Mouse (Mus musculus) activated CD4-positive, CD25-positive, alpha-beta regulatory T cell, adult 4 months (primary cell): ENCODE measurements at regions not wholly inside any gene's neighbourhood (a gene's known extent, or its start where the extent isn't known, plus 50 kb on each side); places are given as distances from the start of the nearest gene placed in this dataset.

ENCODE experiments used
- ATAC-seq: one replicate; pipeline ENCODE4 v1.8.0; 2017

DNA sequence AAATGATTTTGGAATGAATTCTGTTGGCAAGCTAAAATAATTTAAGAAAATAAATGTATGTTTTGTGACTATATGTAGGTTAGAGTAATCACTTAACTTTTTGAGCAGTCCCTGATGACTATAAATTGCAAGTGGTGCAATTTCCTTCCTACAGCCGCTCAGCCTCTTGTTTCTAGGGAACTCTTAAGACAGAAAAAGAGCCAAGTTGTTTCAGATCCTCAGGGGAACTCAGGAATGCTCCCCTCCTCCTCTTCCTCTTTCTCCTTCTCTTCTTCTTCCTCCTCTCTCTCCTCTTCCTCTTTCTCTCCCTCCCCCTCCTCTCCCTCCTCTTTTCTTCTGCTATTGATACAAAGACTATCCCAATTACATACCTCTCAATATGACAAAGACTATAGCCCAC, 141.4 kb upstream of the Krr1 start:
- no peak for ATAC-seq

DNA sequence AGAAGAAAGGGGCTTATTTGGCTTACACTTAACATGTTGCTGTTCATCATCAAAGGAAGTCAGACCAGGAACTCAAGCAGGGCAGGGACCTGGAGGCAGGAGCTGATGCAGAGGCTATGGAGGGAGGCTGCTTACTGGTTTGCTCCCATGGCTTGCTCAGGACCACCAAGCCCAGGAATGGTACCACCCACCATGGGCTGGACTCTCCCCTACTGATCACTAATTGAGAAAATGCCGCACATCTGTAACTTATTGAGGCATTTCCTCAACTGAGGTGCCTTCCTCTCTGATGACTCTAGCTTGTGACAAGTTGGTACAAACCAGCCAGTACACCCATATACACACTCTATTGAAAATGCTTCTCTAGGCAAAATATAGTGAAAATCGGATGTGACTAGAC, 138.9 kb upstream of the Krr1 start:
- ATAC-seq = no peak

DNA sequence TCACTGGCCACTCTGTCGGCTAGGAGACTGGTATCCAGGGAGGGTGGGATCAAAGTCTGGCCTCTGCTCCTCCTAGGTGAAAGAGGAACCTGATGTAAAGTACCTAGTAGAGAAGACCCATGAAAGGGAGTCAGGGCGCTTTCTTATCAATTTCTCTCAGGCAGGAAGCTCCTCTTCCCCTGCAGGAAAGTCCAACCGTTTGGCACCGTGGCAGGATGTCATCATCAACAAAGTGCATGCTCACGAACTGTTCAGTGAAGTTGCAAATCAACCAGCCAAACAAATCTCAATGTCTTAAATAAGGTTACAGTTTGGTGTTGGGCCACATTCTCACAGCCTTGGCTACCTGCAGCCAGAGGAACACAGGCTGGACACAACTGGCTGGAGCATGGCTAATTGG, 138.2 kb upstream of the Krr1 start:
- ATAC-seq = no peak

DNA sequence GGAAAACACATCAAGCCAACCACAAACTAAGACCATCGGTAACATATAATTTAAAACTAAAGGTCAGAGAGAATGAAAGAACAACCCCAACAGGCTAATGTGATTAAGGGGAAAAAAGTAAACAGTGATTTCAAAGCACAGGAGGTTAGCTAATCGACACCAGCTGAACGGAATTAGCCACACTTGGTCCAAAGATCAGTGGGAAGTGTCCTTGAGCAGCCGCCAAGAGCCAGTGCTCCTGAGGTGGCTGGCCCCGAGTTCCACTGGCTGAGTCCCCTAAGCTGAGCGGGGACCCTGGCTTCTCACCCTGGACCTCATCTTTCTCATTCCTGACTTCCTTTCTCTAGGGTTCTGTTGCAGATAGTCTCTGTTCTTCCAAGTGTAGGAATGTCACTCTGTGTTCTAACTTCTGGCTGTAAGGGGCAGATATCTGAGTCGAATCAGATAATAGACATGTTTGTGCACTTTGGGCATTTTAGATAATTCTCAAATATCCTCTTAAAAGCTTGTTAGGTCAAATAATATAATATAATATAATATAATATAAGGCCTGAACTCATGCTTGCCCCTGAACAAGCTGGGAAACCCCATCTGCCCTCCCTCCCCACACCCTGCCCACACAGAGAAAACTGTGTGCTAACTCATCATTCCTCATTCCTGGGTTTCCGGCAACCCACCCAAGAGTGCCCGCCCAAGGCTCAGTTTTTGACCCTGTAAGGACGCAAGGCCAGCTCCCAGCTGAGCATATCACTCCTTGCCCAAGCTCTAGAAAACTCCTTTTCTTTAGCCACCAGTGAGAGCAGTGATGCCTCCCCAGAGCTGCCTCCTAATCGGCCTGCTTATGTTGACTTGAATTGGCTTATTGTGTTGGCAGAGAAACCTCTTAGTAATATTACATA, 137.3 kb upstream of the Krr1 start:
- ATAC-seq = no peak

DNA sequence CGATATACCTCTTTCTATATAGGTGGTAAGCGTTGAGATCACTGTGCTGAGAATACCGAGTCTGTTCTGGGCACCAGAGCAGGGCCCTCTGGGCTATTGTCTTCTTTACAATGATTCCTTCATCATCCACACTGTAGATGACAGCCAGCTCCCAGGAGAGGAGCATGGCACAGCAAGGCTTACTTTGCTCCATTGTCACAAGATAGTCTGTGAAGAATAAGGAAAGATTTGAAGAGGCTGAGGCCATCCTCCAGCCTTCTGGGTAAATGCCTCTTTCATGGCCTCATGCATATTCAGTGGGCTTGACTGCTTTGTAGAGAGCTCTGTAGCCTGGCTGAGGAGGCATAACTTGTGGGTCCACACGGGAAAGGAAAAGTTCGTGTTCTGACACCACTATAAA, 136.3 kb upstream of the Krr1 start:
- ATAC-seq = no peak

DNA sequence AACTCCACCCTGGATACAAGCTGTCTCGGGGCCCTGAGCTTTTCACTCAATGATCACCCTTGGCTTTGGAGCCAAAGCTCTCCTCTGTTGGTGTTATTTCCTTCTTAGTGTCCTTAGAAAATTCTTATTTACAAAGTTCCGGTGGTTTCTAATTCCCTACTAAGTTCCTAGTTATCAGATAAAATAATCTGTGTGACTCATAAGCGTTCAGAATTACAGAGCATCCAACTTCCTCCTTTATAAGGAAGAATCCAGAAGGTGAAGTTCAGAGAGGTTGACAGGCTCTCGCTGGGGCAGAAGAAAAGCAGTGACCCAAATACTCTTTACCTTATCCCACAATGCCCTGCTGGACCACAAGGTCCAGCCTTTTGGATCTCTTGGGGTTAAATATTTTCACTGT, 135.7 kb upstream of the Krr1 start:
- ATAC-seq = no peak

DNA sequence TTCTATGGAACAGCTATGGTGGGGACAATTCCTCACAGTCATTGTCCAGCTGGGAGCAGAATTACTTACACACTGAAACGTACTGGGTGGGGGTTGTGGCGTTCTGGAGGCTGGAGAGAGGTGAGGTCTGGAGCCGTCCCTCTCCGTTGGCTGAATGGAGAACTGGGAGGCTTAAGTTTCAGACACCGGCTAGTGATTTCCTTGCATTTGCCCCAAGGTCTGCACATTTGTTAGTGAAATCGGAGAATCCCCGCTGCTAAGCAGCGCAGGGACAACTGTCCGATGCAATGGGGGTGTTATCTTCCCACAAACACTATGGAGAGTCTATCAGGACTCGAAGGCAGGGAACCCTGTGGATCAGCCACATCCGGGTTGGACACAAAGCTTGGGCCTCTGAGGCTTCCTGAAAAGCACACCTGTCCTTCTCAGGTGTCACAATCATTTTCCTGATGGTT, 130.1 kb upstream of the Krr1 start:
- no peak for ATAC-seq

DNA sequence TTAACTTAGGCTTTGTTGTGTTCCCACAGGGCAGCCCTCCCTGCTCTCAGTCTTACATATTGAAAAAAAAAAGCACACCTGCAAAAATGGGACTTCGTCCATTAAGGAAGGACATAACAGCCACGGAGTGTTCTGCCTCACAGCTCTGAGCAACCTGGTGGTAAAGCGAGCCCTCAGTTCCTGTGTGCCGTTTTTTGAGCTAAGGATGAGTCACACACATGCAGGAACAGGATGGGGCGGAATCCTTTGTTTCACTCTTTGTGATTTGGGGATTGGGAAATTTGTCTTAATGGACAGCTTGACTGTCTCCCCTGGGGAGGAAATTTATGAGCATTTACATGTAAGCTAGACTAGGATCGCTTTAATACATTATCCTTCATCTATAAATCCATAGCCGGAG, 129.6 kb upstream of the Krr1 start:
- ATAC-seq = no peak

DNA sequence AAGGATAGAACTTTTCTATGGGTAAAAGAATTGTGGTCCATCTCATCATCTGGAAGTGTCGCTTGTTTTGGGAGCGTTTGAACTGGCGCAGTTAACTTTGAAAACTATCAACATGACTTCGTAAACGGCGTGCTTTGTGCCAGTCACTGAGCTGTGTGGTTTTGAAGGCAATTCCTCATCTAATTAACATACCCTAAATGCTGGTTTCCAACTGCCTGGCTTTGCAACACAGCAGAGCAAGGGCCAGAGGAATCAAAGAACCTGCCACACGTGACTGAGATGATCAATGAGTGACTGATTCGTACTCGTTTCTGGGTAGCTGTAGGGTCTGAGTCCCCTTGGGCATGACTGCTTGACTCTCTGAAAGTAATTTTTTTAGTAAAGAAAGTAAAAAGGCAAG, 129.2 kb upstream of the Krr1 start:
- no peak for ATAC-seq

DNA sequence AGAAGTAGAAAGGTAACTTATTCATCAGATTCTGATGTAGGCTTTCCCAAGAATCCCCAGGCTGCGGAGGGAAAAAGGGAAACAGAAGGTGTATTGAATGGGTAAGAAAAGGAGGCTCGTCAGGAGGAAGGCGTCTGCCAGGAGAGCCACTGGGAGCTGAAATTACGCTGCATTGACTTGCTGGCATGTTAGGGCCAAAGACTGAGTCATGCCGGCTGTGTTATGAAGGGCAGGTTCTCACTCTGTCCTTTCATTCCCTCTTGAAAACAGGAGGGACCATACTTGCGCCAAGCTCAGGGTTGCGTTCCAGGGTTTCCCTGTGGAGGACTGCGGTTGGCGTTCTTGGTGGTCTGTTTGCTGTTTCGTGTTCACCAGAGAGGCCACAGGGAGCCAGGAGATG, 128.3 kb upstream of the Krr1 start:
- no peak for ATAC-seq

DNA sequence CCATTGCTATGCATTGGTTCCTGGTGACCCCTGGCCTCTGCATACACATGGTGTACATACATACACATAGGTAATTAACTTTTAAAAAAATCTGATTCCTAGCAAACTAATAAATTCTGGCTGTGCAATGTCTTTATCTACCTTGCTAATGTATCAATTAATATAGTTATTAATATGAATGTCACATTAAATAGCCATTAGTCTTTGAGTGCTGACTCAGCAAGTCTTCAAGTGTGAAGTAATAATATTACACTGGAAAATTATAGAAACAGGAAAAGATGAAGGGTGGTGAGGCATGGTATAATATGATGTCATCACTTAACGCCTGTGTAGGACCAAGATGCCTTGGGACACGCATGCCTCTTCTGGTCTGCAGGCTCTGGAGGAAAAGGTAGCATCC, 126.5 kb upstream of the Krr1 start:
- no peak for ATAC-seq

DNA sequence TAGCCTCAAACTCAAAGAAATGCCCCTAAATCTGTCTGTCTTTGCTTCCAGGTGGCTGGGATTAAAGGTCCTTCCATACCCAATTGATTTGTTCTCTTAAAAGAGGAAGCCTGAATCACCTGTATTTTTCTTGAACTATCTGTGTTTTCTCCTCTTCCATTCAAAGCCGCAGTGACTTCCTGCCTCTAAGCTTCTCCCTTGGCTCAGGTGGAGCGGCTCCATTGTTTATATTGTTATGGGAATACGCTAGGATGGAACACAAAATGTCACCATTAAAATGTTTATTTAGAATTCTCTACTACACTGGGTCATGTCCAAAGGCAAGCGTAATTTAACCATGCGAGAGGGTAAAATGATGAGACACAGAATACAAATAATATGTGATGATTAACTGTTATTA, 118.2 kb upstream of the Krr1 start:
- no peak for ATAC-seq

DNA sequence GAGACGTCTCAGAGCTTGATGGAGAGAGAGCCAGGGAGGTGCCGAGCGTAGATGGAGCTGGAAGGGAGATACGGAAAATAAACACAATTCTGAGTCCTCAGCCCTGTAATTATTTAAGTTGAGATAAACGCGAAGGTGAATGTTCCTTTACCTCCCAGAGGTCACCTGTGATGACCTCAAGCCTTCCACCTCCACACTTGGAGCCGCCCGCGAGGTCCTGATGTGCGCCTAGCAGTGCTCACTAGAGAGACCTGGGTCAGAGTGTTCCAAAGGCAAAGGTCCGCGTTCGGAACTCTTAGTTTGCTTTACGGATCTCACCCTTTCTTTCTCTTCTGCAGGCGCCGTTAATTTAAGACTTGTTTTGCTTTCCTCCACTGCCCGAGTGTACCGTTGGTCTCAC, 117.0 kb upstream of the Krr1 start:
- no peak for ATAC-seq

DNA sequence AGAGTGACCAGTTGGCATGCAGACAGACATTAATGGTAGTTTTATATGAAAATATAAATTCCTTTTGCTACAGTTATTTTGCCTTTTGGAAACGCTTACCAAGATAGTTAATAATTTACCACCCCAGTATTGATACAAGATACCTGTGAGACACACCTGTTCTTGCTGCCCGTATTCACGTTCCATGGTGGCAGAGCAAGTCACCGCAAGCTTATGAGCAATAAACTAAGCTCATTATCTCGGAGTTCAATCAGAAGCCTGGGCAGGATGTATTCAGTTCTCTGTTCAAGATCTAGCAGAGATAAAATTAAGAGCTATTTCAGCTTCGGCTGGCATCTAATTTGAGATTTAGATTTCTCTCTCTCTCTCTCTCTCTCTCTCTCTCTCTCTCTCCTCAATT, 114.1 kb upstream of the Krr1 start:
- ATAC-seq = no peak

DNA sequence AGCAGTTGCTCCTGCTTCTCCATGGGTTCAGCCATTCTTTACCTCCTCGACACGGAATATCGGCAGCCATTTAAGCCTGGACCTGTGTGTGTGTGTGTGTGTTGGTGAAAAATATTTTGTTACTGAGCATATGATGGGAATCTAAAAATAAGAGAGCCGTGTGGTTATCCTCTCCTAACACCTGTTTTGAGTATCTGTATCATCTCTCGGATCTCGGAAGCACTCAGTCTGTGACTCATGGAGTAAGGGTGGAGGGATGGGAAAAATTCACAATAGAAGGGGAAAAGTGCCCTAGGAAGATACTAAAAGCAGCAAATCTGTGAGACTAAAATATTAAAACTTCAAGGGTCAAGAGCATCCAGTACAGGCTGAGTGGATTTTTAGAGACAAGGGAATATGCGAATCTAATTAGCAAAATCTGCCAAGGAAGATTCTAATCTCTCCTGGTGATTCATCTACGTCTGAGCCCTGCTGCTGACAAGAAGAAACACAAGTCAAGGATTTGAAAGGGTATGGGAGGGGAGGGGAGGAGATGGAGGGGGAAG, 107.1 kb upstream of the Krr1 start:
- ATAC-seq = no peak

DNA sequence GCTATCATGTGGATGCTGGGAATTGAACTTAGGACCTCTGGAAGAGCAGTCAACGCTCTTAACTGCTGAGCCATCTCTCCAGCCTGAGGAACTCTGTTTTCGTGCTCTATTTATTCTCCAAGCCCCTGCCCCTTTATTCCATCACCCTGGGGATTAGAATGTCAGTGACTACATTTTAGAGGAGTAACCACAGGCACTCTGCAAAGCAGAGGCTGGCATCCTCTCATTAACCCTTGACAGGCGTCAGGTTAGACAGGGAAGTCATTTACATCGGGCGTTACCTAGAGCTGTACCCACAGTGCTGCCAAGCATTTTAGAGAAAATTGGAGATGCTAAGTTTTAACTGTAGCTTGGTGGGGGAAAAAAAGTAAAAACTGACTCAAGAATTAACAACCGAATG, 105.4 kb upstream of the Krr1 start:
- ATAC-seq = no peak

DNA sequence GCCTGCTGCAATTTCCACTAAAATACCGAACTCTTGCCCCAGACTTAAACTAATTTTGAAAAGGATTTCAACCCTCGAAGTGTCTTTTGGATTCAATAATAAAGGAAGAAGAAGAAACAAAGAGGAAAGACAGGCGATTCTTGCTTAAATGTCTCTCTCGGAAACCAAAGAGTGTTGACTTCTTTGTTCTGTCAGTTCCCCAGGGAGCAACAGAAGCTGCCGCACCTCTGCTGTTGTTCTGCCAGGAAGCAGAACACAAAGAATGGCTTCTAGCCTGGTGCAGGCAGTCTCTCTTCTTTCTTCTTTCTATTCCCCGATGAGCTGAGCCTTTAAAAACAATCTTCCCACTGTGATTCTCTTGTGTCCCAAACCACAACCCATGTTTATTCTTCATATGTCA, 104.9 kb upstream of the Krr1 start:
- no peak for ATAC-seq

DNA sequence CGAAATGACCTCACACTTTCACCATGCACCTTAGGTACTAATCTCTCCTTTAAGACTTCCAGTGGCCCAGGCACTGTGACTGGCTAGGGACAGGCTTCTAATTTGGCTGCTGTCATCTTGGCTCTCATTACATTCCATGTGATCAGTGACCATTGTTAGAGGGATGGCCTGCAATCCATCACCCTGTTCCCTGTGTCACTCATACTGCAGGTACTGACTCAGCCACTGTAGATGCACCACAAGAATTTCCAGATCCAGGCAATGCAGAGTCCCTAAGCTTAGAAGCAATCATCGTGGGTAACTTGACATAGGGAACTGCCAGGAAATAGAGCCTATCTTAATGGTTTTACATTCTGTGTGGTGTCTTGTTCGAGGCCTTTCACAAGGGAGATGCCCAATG, 92.1 kb upstream of the Krr1 start:
- ATAC-seq = no peak

DNA sequence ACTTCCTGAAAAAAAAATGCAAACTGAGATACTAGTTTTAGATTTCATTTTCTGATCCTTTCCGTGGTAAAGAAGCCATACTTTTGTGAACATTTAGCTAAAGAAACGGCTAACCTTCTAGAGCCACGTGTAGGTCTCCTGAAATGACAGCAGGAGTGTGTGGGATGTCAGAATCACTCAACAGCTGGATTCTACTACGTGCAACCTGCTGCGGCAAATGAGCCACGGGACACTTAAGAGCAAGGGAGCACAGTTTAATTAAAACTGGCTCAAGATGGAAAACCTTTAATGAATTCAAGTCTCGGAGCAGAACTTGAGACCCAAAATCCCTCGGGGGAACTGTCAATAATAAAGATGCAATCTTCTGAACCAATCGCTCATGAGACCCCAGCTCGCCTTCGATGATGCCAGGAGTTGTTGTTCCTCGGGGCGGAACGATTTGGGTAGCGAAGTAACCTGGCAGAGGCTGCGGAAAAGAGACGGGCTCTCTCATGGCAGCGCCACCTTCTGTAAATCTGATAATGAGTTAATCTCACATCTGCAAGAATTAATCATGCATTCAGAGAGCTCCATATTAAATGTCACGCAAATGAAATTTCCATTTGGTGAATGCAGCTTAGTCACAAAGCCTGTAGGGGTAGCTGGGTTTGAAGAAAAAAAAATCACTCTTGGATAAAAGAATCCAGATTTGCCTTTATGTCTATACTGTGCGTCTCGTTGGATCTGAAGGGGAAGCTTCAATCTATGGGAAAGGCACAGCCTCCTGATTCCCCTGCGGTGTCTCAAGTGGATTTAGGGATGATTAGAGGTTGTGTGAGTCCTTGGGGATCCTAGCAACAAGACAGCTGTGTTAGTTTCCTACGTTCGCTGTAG, 90.9 kb upstream of the Krr1 start:
- no peak for ATAC-seq

DNA sequence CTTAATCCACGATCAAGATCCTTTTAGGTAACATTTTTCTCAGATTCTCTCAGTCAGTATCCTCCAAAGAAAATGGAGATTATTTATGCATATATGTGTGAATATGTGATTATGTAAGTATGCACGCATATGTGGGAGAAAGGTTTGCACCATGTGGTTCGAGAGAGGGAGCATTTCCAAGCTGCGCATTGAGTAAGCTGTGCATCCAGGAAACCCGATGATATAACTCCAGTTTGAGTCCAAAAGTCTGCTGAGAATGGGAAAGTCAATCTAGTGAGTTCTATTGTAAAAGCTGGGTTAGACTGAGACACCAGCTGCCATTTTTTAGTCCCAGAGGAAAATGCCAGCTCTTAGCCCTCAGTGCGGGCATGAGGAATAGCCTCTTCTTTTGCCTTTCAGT, 89.9 kb upstream of the Krr1 start:
- ATAC-seq = no peak

DNA sequence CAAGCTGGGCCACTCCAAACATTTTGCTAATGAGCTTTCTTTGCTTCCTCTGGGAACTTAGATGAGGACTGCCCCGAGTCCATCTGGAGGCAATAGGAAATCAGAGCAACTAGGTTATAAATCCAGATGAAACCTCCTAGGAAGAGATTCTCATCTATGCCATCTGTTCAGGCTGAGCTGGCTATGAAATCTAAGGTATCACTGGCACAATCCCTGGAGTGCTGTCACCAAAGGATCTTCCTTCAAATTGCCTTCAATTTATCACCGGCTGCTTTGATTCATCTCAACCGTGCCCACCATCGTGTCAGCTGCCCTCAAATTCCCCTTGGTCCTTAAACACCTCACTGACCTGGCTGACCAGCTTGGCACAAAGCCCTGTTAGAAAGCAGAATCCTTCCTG, 87.8 kb upstream of the Krr1 start:
- ATAC-seq = no peak

DNA sequence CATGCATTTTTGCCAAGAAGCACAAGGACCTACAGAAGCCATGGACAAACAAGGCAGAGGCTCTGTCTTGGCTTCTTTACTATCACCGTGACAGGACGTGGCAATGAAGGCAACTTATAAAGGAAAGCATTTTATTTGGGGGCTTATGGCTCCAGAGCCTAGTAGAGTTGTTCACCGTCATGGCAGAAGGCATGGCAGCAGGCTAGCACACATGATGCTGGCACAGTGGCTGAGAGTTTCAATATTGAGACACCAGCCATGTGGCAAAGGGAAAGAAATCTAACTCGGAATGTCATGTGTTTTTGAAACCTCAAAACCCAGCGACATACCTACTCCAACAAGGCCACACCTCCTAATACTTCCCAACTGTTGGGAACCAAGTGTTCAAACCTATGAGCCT, 83.4 kb upstream of the Krr1 start:
- no peak for ATAC-seq

DNA sequence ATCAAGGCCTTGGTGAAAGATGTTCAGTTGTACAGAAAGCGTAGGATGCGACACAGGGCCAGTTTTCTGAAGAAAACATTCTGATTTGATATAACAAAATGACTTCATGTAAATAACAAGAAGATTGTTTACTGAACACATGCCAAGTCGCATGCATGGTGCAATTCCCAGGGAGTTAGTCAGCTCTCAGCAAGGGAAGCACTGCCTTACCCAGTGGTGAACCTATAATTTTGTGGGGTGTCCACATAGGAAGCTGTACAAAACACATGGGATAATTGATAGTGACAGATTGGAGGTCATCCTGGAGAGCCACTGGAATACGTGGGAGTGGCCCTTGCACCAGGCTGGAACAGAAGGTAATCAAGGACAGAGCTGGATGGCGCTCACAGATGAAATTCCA, 79.0 kb upstream of the Krr1 start:
- ATAC-seq = no peak

DNA sequence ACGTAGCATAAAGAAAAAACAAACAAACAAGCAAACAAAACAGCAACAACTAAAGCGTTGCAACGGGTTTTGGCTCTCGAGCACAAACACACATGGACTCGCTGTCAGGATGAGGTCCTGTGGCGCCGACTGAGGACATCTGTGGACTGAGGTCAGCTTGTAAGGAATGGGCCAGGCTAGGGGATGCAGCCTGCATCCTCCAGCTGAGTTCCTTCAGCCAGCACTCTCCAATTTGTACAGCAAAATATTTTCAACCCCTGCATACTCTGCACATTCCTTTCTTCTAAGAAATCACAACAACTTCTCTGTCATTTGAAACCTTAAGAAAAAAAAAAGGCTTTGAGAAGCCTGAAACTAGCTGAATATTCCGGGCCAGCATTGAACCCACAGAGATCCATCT, 78.5 kb upstream of the Krr1 start:
- ATAC-seq = no peak
